Mouse (Mus musculus): ENCODE data around the gene Cd79a. TPM values are rescaled to one million over a fixed set of nuclear protein-coding genes. Genes with fewer than 3 reads are reported as not detected.
A peak's percentile ranks its signal among the peaks of the same experiment; 100 is the strongest.
"Not testable (repeated sequence)": the region's sequence is repeated elsewhere in the genome, so short reads cannot be mapped to it uniquely, and the experiment has no call there.

Cd79a gene
- total RNA-seq, 2 experiments from 2014 or later = not detected

DNA sequence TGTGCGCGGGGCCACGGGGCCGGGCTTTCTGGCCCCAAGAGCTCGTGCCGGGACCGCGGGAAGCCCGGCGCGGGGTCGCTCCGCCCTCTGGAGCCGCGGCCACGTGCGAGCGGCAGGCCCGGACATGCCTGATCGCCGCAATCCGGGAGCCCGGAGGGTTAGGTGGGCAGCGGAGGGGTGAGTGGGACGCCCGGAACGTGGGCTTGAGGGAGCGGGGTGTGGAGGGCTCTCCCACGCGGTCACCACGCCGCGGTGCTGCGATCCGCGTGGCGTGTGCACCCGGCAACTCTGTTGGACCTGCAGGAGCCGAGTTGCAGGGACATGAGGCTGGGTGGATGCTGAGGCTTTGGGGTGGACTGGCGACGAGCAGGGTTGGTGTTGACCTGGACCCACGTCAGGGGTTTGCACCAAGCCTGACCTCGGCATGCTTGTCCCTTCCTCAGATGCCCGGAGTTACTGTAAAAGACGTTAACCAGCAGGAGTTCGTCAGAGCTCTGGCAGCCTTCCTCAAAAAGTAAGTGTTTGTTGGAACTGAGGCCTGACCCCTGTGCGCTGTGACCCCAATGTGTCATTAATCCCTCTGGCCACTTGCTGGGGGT is 12.4 kb upstream of the Cd79a start:
- ATAC-seq (replicated peaks; ENCODE audit: poor library complexity, severe bottlenecking) = no peak; the same call in 1 of the 2 replicates

GRCm38 (mm10) chr7:24885468-24886307 is 11.5 kb upstream of the Cd79a start:
- ATAC-seq (replicated peaks; ENCODE audit: poor library complexity, severe bottlenecking) = no peak

DNA sequence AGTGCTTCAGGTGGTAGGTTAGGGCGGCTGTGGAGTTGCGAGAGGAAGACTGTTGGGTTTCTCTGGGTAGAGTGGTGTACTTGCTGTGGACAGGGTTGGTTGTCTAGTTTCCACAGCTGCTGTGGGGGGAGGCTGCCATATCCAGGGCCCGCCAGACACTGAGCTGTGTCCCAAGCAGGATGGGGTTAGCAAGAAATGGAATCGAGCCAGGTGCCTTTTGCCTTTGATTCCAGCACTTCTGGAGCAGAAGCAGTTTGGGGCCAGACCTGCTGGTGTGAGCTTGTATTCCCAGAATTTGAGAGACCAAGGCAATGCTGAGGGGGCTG is 10.9 kb upstream of the Cd79a start:
- ATAC-seq (replicated peaks; ENCODE audit: poor library complexity, severe bottlenecking) = no peak

DNA sequence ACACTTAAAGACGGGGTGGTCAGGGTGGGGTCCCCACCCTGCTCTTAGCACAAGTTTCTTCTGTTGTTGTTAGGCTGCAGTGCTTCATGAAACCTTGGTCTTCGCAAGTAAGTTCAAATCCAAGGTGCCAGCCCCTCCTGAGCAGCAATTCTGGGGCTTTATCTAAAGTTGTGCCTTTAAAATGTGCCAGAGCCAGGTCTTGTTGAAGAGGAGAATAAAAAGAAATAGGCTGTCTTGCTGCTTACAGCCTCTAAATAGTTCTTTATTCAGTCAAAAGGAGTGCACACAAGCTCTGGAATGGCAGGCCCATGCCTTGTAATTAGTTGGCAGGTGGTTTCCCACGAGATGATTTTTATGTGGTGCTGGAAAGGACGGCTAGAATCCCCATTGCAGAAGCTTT is 10.1 kb upstream of the Cd79a start:
- no peak for ATAC-seq (replicated peaks; ENCODE audit: poor library complexity, severe bottlenecking)

- ATAC-seq (replicated peaks; ENCODE audit: poor library complexity, severe bottlenecking) = no peak
These were observed 7.6 kb upstream of the Cd79a start for GRCm38 (mm10) chr7:24889431-24890220.

- ATAC-seq (replicated peaks; ENCODE audit: poor library complexity, severe bottlenecking) = peak; percentile 83
These were observed 6.6 kb upstream of the Cd79a start for GRCm38 (mm10) chr7:24890281-24891216.

DNA sequence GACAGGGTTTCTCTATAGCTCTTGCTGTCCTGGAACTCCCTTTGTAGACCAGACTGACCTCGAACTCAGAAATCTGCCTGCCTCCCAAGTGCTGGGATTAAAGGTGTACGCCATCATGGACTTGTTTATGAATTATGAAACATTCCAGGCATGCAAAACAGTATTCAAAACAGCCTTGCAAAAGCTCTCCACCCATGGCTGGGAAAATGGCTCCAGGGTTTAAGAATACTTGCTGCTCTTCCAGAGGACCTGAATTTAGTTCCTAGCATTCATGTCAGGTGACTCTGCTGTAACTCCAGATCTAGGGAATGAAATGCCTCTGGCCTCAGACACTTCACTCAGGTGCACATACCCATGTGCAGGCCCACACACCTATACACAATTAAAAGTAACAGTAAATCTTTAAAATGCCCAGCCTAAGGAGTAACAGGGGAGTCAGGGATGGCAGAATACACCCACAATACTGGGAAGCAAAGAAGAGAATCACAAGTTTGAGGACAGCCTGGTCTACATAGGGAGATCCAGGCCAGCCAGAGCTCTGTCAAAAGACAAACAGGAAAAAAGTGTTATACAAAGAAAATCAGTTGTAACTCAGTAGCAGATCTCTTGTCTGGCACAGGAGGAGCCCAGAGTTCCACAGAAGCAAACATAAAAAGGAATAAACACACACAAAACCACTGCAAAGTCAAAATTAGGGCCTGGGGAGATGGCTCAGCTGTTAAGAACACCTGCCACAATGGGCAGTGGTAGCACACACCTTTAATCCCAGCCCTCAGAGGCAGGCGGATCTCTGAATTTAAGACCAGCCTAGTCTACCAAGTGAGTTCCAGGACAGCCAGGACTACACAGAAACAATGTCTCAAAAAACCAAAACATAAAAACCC is 5.7 kb upstream of the Cd79a start:
- no peak for ATAC-seq (replicated peaks; ENCODE audit: poor library complexity, severe bottlenecking)

DNA sequence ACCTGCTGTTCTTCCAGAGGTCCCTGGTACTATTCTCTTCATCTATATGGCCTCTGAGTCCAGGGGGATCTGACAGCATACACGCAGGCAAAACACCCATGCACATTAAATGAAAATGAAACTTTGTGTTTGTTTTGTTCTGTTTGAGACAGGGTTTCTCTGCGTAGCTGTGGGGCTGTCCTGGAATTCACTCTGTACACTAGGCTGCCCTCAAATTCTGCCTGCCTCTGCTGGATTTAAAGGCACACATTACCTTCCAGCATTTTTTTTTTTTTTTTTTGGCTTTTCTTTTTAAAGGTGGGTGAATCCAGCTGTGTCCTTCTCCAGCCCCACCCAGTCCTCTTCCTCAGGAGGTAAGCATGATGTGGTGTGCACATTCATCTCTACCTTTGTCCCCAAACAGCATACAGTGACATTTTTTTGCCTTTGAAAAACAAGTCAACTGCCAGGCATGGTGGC is 5.0 kb upstream of the Cd79a start:
- no peak for ATAC-seq (replicated peaks; ENCODE audit: poor library complexity, severe bottlenecking)

GRCm38 (mm10) chr7:24895749-24896148 is 1.4 kb upstream of the Cd79a start:
- not testable (repeated sequence) for ATAC-seq (replicated peaks; ENCODE audit: poor library complexity, severe bottlenecking)

DNA sequence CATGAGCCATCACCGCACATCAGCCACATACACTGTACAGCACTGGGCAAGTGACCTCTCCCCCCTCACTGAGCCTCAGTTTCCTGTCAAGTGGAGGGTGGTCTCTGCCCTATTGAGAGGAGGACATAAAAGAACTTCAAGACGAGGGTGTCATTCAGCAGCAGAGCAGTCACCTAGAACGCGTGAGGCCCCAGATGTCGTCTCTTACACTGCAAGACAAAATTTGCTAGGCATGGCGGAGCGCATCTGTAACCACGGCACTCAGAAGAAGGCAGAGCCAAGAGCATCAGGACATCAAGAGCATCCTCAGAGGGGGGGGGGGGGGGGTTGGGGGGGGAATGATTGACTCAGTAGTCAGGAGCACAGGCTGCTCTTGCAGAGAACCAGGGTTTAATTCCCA is 912 bp upstream of the Cd79a start:
- no peak for ATAC-seq (replicated peaks; ENCODE audit: poor library complexity, severe bottlenecking)

DNA sequence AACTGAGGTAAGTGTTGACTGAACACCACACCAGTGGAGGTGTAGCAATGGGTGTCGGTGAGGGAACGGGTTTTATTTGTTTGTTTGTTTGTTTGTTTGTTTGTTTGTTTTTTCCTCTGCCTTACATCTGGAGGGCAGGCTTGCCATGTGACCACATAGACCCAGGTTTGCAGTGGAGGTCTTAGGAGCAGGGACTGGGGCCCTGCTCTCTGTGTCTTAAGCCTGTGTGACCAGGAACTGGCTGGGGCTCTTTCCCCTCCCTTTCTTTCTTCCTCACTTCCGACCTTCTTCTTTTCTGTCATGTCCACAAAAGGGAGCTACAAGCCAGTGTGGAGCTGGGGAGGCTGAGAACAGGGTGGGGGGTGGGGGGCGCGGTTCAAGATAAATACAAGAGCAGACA is 778 bp downstream of the Cd79a start:
- no peak for ATAC-seq (replicated peaks; ENCODE audit: poor library complexity, severe bottlenecking)

GRCm38 (mm10) chr7:24901114-24901513 is 3.9 kb downstream of the Cd79a start:
- ATAC-seq (replicated peaks; ENCODE audit: poor library complexity, severe bottlenecking) = no peak

DNA sequence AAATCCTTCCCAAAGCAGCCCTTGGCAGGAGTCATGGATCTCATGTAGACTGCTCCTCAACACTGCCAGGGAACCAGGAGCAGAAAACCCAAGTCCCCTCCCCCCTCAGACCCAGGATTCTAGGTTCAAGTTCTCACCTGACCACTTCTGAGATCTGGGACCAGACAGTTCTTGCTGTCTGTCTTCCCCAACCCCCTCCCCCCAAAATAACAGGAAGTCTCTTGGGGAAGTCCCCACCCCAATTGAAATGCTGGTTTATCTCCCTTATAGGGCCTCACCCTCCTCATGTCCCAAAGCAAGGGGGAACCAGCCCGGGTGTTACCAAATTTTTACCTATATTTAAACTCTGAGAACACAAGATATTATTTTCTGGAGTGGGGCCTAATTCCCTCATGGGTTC is 4.7 kb downstream of the Cd79a start:
- peak; percentile 8; the same call in 1 of the 2 replicates for ATAC-seq (replicated peaks; ENCODE audit: poor library complexity, severe bottlenecking)

- ATAC-seq (replicated peaks; ENCODE audit: poor library complexity, severe bottlenecking) = no peak
These were observed 5.1 kb downstream of the Cd79a start for GRCm38 (mm10) chr7:24902264-24902629.

GRCm38 (mm10) chr7:24902630-24903443 is 5.7 kb downstream of the Cd79a start, which contains the start of gene Arhgef1:
Arhgef1 (plus strand) TSS chr7:24902912.
- ATAC-seq (replicated peaks; ENCODE audit: poor library complexity, severe bottlenecking) = peak; percentile 32

GRCm38 (mm10) chr7:24903444-24903825 is 6.3 kb downstream of the Cd79a start:
- ATAC-seq (replicated peaks; ENCODE audit: poor library complexity, severe bottlenecking) = no peak

- ATAC-seq (replicated peaks; ENCODE audit: poor library complexity, severe bottlenecking) = peak; percentile 80
These were observed 6.9 kb downstream of the Cd79a start for GRCm38 (mm10) chr7:24904070-24904483.

GRCm38 (mm10) chr7:24904936-24905335 is 7.8 kb downstream of the Cd79a start:
- peak; percentile 28 for ATAC-seq (replicated peaks; ENCODE audit: poor library complexity, severe bottlenecking)
